Mouse (Mus musculus): ENCODE measurements at regions not wholly inside any gene's neighbourhood (a gene's known extent, or its start where the extent isn't known, plus 50 kb on each side); places are given as distances from the start of the nearest gene placed in this dataset.

GRCm38 (mm10) chr7:90048401-90049307 is 67.9 kb upstream of the Eed start:
- TF ChIP-seq CTCF (IDR thresholded peaks at IDR 0.05; ENCODE audit: insufficient read depth, low read length): no peak
- TF ChIP-seq POLR2A (IDR thresholded peaks at IDR 0.05; ENCODE audit: borderline replicate concordance, extremely low read depth, low read depth, low read length): no peak

Measured in lung, adult 2 months (tissue).